Mouse (Mus musculus): ENCODE results near the gene Tuba4a.
A peak's percentile ranks its signal among the peaks of the same experiment; 100 is the strongest.

Gene Tuba4a

GRCm38 (mm10) chr1:75219531-75219930 lies at the start of gene Tuba4a:
Gene Tuba4a (minus strand): TSS chr1:75219865.
- DNase-seq: no peak

GRCm38 (mm10) chr1:75264091-75264880 lies 44.6 kb upstream of the Tuba4a start, which contains the start of gene Ptprn:
Gene Ptprn (minus strand): TSS chr1:75264502.
- peak; percentile 87 for DNase-seq

- DNase-seq: peak; percentile 72
These were observed 43.6 kb upstream of the Tuba4a start for GRCm38 (mm10) chr1:75262969-75263951.

- no peak for DNase-seq
These were observed 41.6 kb upstream of the Tuba4a start for GRCm38 (mm10) chr1:75261278-75261677.

- no peak for DNase-seq
These were observed 35.9 kb upstream of the Tuba4a start for GRCm38 (mm10) chr1:75255516-75256046.

- DNase-seq: no peak
These were observed 35.0 kb upstream of the Tuba4a start for GRCm38 (mm10) chr1:75254625-75255013.

- peak; percentile 76 for DNase-seq
These were observed 34.4 kb upstream of the Tuba4a start for GRCm38 (mm10) chr1:75253849-75254624.

- no peak for DNase-seq
These were observed 33.4 kb upstream of the Tuba4a start for GRCm38 (mm10) chr1:75253029-75253428.

GRCm38 (mm10) chr1:75252308-75252707 lies 32.6 kb upstream of the Tuba4a start:
- no peak for DNase-seq

GRCm38 (mm10) chr1:75251112-75251970 lies 31.7 kb upstream of the Tuba4a start:
- DNase-seq: peak; percentile 75

- no peak for DNase-seq
These were observed 30.8 kb upstream of the Tuba4a start for GRCm38 (mm10) chr1:75250498-75250897.

- no peak for DNase-seq
These were observed 28.5 kb upstream of the Tuba4a start for GRCm38 (mm10) chr1:75248041-75248772.

GRCm38 (mm10) chr1:75247071-75247930 lies 27.6 kb upstream of the Tuba4a start:
- no peak for DNase-seq

GRCm38 (mm10) chr1:75244836-75245235 lies 25.2 kb upstream of the Tuba4a start:
- no peak for DNase-seq

- no peak for DNase-seq
These were observed 24.6 kb upstream of the Tuba4a start for GRCm38 (mm10) chr1:75244175-75244826.

- DNase-seq: no peak
These were observed 23.7 kb upstream of the Tuba4a start for GRCm38 (mm10) chr1:75243411-75243810.

- no peak for DNase-seq
These were observed 19.9 kb upstream of the Tuba4a start for GRCm38 (mm10) chr1:75239591-75239990.

GRCm38 (mm10) chr1:75236117-75237050 lies 16.7 kb upstream of the Tuba4a start, which contains the start of gene Dnajb2:
Gene Dnajb2 (plus strand): TSS chr1:75236406.
- peak; percentile 87 for DNase-seq
